Mouse (Mus musculus) testis, adult 2 months (tissue): ENCODE data around the gene Zdhhc8.

Experiments
- CTCF ChIP-seq: fragments of 200-500 bp; IDR thresholded peaks from 2 replicates; pipeline ENCODE4 v1.5.1; 2012; ENCODE audit warnings: low read depth, mild to moderate bottlenecking, inconsistent platforms, low read length, moderate library complexity; ENCODE audit not compliant: control insufficient read depth, insufficient read depth, insufficient replicate concordance
- POLR2A ChIP-seq: fragments of 200-500 bp; IDR thresholded peaks from 2 replicates; pipeline ENCODE4 v1.6.1; 2012; ENCODE audit warnings: low read depth, mild to moderate bottlenecking, inconsistent platforms, low read length, moderate library complexity; ENCODE audit not compliant: control insufficient read depth

GRCm38 (mm10) chr16:18217579-18217978 is 17.4 kb downstream of the Zdhhc8 start, which contains the start of gene Ccdc188:
- no peak for TF ChIP-seq CTCF
- peak; percentile 18; the same call in 1 of the 2 replicates for TF ChIP-seq POLR2A
